Mouse (Mus musculus): ENCODE results near the gene Ccdc73.

- TF ChIP-seq POLR2A (IDR thresholded peaks at IDR 0.05; ENCODE audit: extremely low read depth, insufficient read depth, low read length) (no peak), CTCF (IDR thresholded peaks at IDR 0.05; ENCODE audit: extremely low read depth, insufficient read depth, low read length) (no peak)
Measured at GRCm38 (mm10) chr2:105037956-105038569, 170.5 kb downstream of the Ccdc73 start.

All from cortical plate, adult 2 months (tissue).